Mouse (Mus musculus) ES-E14 (cell line): Measurements from ENCODE around the gene Hepacam2.
A peak's percentile ranks its signal among the peaks of the same experiment; 100 is the strongest.

Experiments
- CHD2 ChIP-seq: IDR thresholded peaks from 2 replicates; pipeline ENCODE4 v1.6.1; 2014; ENCODE audit warnings: mild to moderate bottlenecking, low read depth, low read length, inconsistent platforms
- MAFK ChIP-seq: IDR thresholded peaks from 2 replicates; pipeline ENCODE4 v1.6.1; 2014; ENCODE audit warnings: mild to moderate bottlenecking, low read depth, low read length, inconsistent platforms; ENCODE audit not compliant: insufficient read depth
- ZC3H11A ChIP-seq: IDR thresholded peaks from 2 replicates; pipeline ENCODE4 v1.6.1; 2012; ENCODE audit warnings: low read depth, mild to moderate bottlenecking, inconsistent platforms, low read length, borderline replicate concordance

GRCm38 (mm10) chr6:3509782-3510181, 11.7 kb upstream of the Hepacam2 start:
- TF ChIP-seq ZC3H11A (0 out of 2 replicates have a peak, but pooled peaks have one; percentile 41), CHD2 (no peak), MAFK (no peak)
